ENCODE assay signal across 25 mouse cellular contexts in the genomic region with DNA sequence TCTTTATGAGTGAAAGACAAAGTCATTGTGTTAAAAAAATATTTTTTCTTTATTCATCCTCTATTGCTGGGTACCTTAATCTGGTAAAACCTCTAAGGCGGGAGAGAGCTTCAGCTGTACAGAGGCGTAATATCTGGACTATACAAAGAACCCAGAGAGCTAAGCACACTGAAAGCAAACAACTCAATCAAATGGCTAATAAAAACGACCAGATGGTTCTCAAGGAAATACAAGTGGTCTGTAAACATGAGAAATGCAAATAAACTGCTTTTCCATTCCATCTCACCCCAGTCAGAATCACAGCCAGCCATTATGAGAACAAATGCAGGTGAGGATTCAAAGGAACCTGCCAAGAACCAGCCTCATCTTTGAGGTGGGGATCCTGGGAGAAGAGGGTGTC.
"Had no signal": no experiment of that assay in that cellular context is flagged by ENCODE, and none has a peak within 500 bp of the region (broad histone marks: within the 10 kb centered on the region; RNA-seq: fewer than 3 reads in every experiment).

No protein-coding gene starts in this region.

- H3K27me3 ChIP-seq: heart, embryonic 13.5 days; heart, embryonic 15.5 days; hindbrain, embryonic 13.5 days; hindbrain, embryonic 15.5 days; kidney, embryonic 15.5 days; limb, embryonic 13.5 days; limb, embryonic 15.5 days had no signal

- ATAC-seq: hindbrain, postnatal 0 days; intestine, embryonic 16.5 days had no signal

- DNase-seq: gastrocnemius, postnatal 14 days; gastrocnemius, postnatal 36 days; heart, adult 11 months; heart, adult 2 months; heart, postnatal 14 days; heart, postnatal 36 days; kidney, adult 11 months; kidney, adult 2 months; kidney, adult 9 months; kidney, postnatal 14 days; kidney, postnatal 36 days; layer of hippocampus, adult 9-11 months; layer of hippocampus, postnatal 36 days; left cerebral cortex, postnatal 4 days had no signal

- H3K9ac ChIP-seq: heart, embryonic 13.5 days; heart, embryonic 15.5 days; hindbrain, embryonic 13.5 days; hindbrain, embryonic 15.5 days; kidney, embryonic 15.5 days; limb, embryonic 13.5 days; limb, embryonic 15.5 days had no signal

- H3K27ac ChIP-seq: heart, adult 2 months; heart, embryonic 13.5 days; heart, embryonic 15.5 days; hindbrain, embryonic 13.5 days; hindbrain, embryonic 15.5 days; hindbrain, postnatal 0 days; kidney, embryonic 15.5 days; kidney, postnatal 0 days; limb, embryonic 13.5 days; limb, embryonic 15.5 days had no signal

- H3K4me2 ChIP-seq: heart, embryonic 11.5 days; heart, embryonic 13.5 days; heart, embryonic 15.5 days; hindbrain, embryonic 13.5 days; hindbrain, embryonic 15.5 days; kidney, embryonic 15.5 days; limb, embryonic 13.5 days; limb, embryonic 15.5 days had no signal

- H3K4me3 ChIP-seq: heart, adult 2 months; heart, embryonic 13.5 days; heart, embryonic 15.5 days; hindbrain, embryonic 13.5 days; hindbrain, embryonic 15.5 days; kidney, embryonic 15.5 days; limb, embryonic 13.5 days; limb, embryonic 15.5 days had no signal

- H3K4me1 ChIP-seq: hindbrain, embryonic 13.5 days; hindbrain, embryonic 15.5 days; limb, embryonic 13.5 days; limb, embryonic 15.5 days had no signal

- H3K9me3 ChIP-seq: heart, embryonic 15.5 days had no signal
